Mouse (Mus musculus) left cerebral cortex, postnatal 25 days (tissue): ENCODE measurements at regions not wholly inside any gene's neighbourhood (a gene's known extent, or its start where the extent isn't known, plus 50 kb on each side); places are given as distances from the start of the nearest gene placed in this dataset.

ENCODE experiments used
- DNase-seq, 2 experiments: peaks; one replicate each; pipeline ENCODE4 v3.0.0; 2022; ENCODE audit warnings: low spot score in 2 of 2, mixed read lengths in 1 of 2
- intact Hi-C: fragments of 180-260 bp; cut with DNase I; formaldehyde crosslinking; loops from one replicate; pipeline ENCODE4 v1.15.1; 2025

GRCm38 (mm10) chr1:155000301-155000700 is 99.1 kb downstream of the Ier5 start:
- DNase-seq = no peak
- intact Hi-C loops = loop anchor here (10.0 kb wide), 1 partner anchor 116 kb away; the partner anchor contains the start of gene Cacna1e

- DNase-seq = peak in 1 of 2 experiments; percentile 60
- intact Hi-C loops = loop anchor here (10.0 kb wide), 1 partner anchor 115 kb away; the partner anchor contains the start of gene Cacna1e
These were observed 99.8 kb downstream of the Ier5 start for GRCm38 (mm10) chr1:154999501-155000131.

- DNase-seq = peak in 1 of 2 experiments; percentile 53
- intact Hi-C loops = no loop called here
These were observed 103.6 kb downstream of the Ier5 start for GRCm38 (mm10) chr1:154995778-154996390.

GRCm38 (mm10) chr1:154993927-154994856 is 105.2 kb downstream of the Ier5 start:
- no peak for DNase-seq
- intact Hi-C loops = no loop called here

- intact Hi-C loops = no loop called here
- no peak for DNase-seq
These were observed 99.0 kb upstream of the Cacna1e start for GRCm38 (mm10) chr1:154983325-154983724.

- no peak for DNase-seq
- intact Hi-C loops = no loop called here
These were observed 98.5 kb upstream of the Cacna1e start for GRCm38 (mm10) chr1:154982836-154983235.

GRCm38 (mm10) chr1:154981687-154982086 is 97.4 kb upstream of the Cacna1e start:
- no peak for DNase-seq
- intact Hi-C loops = no loop called here

- DNase-seq = no peak
- intact Hi-C loops = no loop called here
These were observed 91.4 kb upstream of the Cacna1e start for GRCm38 (mm10) chr1:154975732-154976131.

- DNase-seq = no peak
- intact Hi-C loops = no loop called here
These were observed 77.0 kb upstream of the Cacna1e start for GRCm38 (mm10) chr1:154961271-154961670.

- intact Hi-C loops = no loop called here
- no peak for DNase-seq
These were observed 72.3 kb upstream of the Cacna1e start for GRCm38 (mm10) chr1:154956625-154957031.

GRCm38 (mm10) chr1:154952679-154953078 is 68.4 kb upstream of the Cacna1e start:
- DNase-seq = no peak
- intact Hi-C loops = no loop called here
